Mouse (Mus musculus) MEL (cell line): ENCODE results near the gene Gpt2.

Experiments used
- BHLHE40 ChIP-seq: IDR thresholded peaks from 2 replicates; pipeline ENCODE4 v1.6.1; 2012; ENCODE audit warnings: low read depth, mild to moderate bottlenecking, inconsistent platforms, low read length, improper control_type of control experiment, borderline replicate concordance
- CHD1 ChIP-seq: IDR thresholded peaks from 2 replicates; pipeline ENCODE4 v1.6.1; 2012; ENCODE audit warnings: low read depth, mild to moderate bottlenecking, inconsistent platforms, low read length, improper control_type of control experiment
- CTCF ChIP-seq, 3 experiments: IDR thresholded peaks in 2 of 3; conservative IDR thresholded peaks in 1 of 3; 2 replicates each; pipeline ENCODE4 v1.5.1; 2011 to 2012; ENCODE audit warnings: low read length in 3 of 3, low read depth in 2 of 3, mild to moderate bottlenecking in 2 of 3, improper control_type of control experiment in 1 of 3, inconsistent platforms in 1 of 3, mixed read lengths in 1 of 3, moderate library complexity in 1 of 3; ENCODE audit not compliant: control insufficient read depth in 1 of 3, insufficient read depth in 1 of 3, poor library complexity in 1 of 3, severe bottlenecking in 1 of 3
- MAZ ChIP-seq: IDR thresholded peaks from 2 replicates; pipeline ENCODE4 v1.6.1; 2012; ENCODE audit warnings: low read depth, mild to moderate bottlenecking, inconsistent platforms, low read length, improper control_type of control experiment
- NELFE ChIP-seq: IDR thresholded peaks from 2 replicates; pipeline ENCODE4 v1.6.1; 2011; ENCODE audit warnings: low read depth, low read length, improper control_type of control experiment
- NRF1 ChIP-seq: IDR thresholded peaks from 2 replicates; pipeline ENCODE4 v1.6.1; 2014; ENCODE audit warnings: low read depth, mild to moderate bottlenecking, inconsistent platforms, low read length, improper control_type of control experiment, moderate library complexity; ENCODE audit not compliant: poor library complexity, insufficient read depth, severe bottlenecking
- POLR2A ChIP-seq, 2 experiments: IDR thresholded peaks; 2 replicates each; pipeline ENCODE4 v1.6.1; 2011 to 2012; ENCODE audit warnings: low read length in 2 of 2, mild to moderate bottlenecking in 2 of 2, control low read depth in 1 of 2, improper control_type of control experiment in 1 of 2, low read depth in 1 of 2, moderate library complexity in 1 of 2; ENCODE audit not compliant: control insufficient read depth in 1 of 2, insufficient read depth in 1 of 2, poor library complexity in 1 of 2
- POLR2AphosphoS5 ChIP-seq: IDR thresholded peaks from 2 replicates; pipeline ENCODE4 v1.6.1; 2012; ENCODE audit warnings: low read depth, borderline replicate concordance, mild to moderate bottlenecking, inconsistent platforms, low read length, moderate library complexity, mixed read lengths
- USF1 ChIP-seq: IDR thresholded peaks from 2 replicates; pipeline ENCODE4 v1.6.1; 2014; ENCODE audit warnings: low read depth, mild to moderate bottlenecking, inconsistent platforms, low read length, improper control_type of control experiment, moderate library complexity
- ZNF384 ChIP-seq: IDR thresholded peaks from 2 replicates; pipeline ENCODE4 v1.6.1; 2012; ENCODE audit warnings: low read depth, mild to moderate bottlenecking, inconsistent platforms, low read length, improper control_type of control experiment

DNA sequence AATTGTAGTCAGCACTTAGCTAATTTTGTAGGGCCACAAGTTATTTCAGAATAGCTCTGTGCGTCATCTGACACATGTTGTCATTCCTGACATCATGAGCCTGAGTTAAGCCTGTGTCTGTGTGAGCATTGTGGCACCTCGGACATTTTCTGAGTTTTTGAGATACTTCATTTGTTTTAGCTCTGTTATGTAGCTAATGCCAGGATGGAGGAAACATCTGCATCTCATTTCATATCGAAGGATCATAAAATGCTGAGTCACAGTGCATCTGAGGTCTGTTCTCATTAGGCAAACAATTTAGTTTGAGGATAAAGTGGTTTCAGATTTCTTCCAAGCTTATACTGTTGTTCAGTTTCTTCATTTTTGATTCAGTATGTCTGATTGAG lies 65.2 kb downstream of the Gpt2 start:
- TF ChIP-seq POLR2A (IDR thresholded peaks at IDR 0.05; ENCODE audit: control insufficient read depth in 1 of 2, insufficient read depth in 1 of 2, low read depth in 1 of 2, low read length in 2 of 2, poor library complexity in 1 of 2): no peak
- TF ChIP-seq CTCF (IDR thresholded peaks at IDR 0.05 in 2 of 3, conservative IDR thresholded peaks at IDR 0.05 in 1 of 3; ENCODE audit: control insufficient read depth in 1 of 3, insufficient read depth in 1 of 3, low read depth in 2 of 3, low read length in 3 of 3, poor library complexity in 1 of 3, severe bottlenecking in 1 of 3): no peak
- TF ChIP-seq ZNF384: no peak
- TF ChIP-seq POLR2AphosphoS5: no peak
- no peak for TF ChIP-seq BHLHE40
- TF ChIP-seq MAZ: no peak
- TF ChIP-seq CHD1: no peak
- no peak for TF ChIP-seq NRF1
- TF ChIP-seq NELFE: peak; percentile 20; the same call in 1 of the 2 replicates
- TF ChIP-seq USF1: no peak
